Mouse (Mus musculus): ENCODE data around the gene Ctsd. TPM values are rescaled to one million over a fixed set of nuclear protein-coding genes. Genes with fewer than 3 reads are reported as not detected.

Gene Ctsd
- polyA plus RNA-seq, 1 experiment from 2014 or later: 443 TPM

DNA sequence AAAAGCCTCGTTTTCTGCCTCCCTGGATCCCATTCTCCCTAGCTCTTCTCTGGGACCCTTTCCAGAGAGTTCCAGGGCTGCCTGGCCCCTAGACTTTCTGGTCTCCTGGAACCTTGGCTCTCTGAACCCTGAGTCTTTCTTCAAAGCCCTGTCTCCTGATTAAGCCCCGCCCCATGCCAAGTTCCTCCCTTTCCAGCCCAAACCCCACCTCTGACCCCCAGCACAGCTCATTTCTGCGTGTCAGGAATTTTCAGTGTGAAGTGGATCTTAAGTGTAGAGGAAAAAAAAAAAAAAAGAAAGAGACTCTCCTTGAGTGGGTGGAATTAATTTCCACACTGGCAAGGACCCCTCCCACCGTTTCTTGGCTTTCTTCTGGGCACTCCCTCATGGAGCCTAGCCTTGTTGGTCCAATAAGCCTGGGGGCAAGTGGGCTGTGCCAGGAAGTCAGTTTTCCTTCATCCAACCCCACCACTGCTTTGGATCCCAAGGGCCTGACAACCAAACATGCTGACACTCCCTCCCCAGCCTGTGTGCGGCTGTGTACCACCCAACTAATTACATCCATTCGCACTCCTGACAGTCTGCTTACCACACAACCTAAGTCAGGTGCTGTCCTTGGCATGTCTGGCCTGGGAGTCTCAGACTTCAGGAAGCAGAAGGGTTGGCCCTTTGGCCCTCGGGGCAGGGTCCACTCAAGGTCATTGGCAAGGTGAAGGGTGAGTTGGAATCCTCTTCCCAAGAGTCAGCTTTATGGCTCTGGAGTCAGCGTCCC, 14.0 kb downstream of the Ctsd start, which contains the start of gene Ifitm10:
Gene Ifitm10, minus strand, starts transcription at position 113 of the 772 bp plus-strand sequence.
- H3K4me3 ChIP-seq: peak within 1 kb of the TSS; percentile 64
- ATAC-seq (ENCODE audit: extremely low read depth, insufficient number of reproducible peaks, low FRiP score, low TSS enrichment): no peak
- no peaks in the 10 kb centered on the region for H3K9me3 ChIP-seq
- peaks cover 42% of the 10 kb centered on the region for H3K36me3 ChIP-seq
- peaks cover 54% of the 10 kb centered on the region for H3K4me1 ChIP-seq
- H3K9ac ChIP-seq: peak within 1 kb of the TSS; percentile 81
- H3K4me2 ChIP-seq: peak within 1 kb of the TSS; percentile 97
- peaks cover 38% of the 10 kb centered on the region for H3K27me3 ChIP-seq (replicated peaks)
- H3K27ac ChIP-seq (replicated peaks): 0 out of 2 replicates have a peak within 1 kb of the TSS, but pooled peaks have one; percentile 5
- WGBS: 70% methylated on average over 8 of the region's 8 CpGs

GRCm38 (mm10) chr7:142373039-142373438, 14.8 kb downstream of the Ctsd start:
- Histone ChIP-seq H3K9ac (peak overlapping the region; percentile 10), H3K9me3 (no peaks in the 10 kb centered on the region), H3K4me3 (0 out of 2 replicates have a peak overlapping the region, but pooled peaks have one; percentile 1), H3K4me2 (peak overlapping the region; percentile 97; the same call in 1 of the 2 replicates), H3K27ac (replicated peaks) (no peak overlapping the region), H3K27me3 (replicated peaks) (peaks cover 38% of the 10 kb centered on the region), H3K36me3 (peaks cover 35% of the 10 kb centered on the region), H3K4me1 (peaks cover 54% of the 10 kb centered on the region)
- 86% methylated on average over 5 of the region's 5 CpGs for WGBS
- no peak for ATAC-seq (ENCODE audit: extremely low read depth, insufficient number of reproducible peaks, low FRiP score, low TSS enrichment)

DNA sequence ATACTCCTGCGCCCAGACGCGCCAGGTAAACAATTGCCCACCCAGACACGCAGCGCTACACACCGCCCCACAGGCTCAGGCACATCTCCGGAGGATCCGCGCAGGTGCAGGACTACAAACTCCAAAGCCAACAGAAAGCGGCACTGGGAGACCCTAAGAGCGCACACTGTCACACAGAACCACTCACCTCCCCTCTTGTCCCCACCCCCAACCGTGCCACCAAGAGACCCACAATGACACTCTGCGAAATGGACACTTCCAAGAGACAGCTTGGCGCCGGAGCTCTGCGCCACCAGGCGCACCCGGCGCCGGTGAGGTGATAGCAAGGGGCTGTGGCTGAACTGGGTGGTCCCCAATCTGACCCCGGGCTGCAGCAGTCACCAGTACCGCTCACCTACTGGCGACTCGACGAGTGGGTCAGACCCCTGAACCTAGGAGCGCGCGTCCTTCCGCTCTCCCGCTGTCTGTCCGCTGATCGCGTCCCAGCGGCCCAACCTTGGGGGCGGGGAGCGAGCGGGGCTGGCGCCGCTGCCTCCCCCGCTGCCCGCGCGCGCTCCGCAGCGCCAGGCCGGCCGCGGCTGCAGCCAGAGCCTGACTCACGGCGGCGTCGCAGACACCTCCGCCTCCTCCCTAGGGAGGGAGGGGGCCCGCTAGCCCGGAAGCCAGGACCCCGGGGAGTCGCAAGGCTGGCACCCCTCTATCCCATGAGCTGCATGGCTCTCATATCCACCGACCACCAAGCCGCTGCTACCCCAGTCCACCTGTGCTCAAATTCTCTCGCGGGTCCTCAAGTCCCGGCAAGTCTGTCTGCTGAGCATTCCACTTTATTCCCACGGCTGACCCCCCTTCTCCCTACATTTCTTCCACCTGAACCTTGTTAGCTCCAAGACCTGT, 15.8 kb downstream of the Ctsd start:
- WGBS: under 1% methylated on average over 63 of the region's 64 CpGs
- Histone ChIP-seq H3K9me3 (no peaks in the 10 kb centered on the region), H3K27me3 (replicated peaks) (peaks cover 38% of the 10 kb centered on the region), H3K4me1 (peaks cover 54% of the 10 kb centered on the region), H3K36me3 (peaks cover 24% of the 10 kb centered on the region), H3K4me2 (peak overlapping the region; percentile 97), H3K27ac (replicated peaks) (0 out of 2 replicates have a peak overlapping the region, but pooled peaks have one; percentile 2), H3K9ac (peak overlapping the region; percentile 81), H3K4me3 (peak overlapping the region; percentile 64)
- peak; percentile 16 for ATAC-seq (ENCODE audit: extremely low read depth, insufficient number of reproducible peaks, low FRiP score, low TSS enrichment)

- Histone ChIP-seq H3K4me2 (peak overlapping the region; percentile 97), H3K9ac (peak overlapping the region; percentile 81), H3K36me3 (peaks cover 18% of the 10 kb centered on the region), H3K9me3 (no peaks in the 10 kb centered on the region), H3K27ac (replicated peaks) (no peak overlapping the region), H3K4me1 (peaks cover 54% of the 10 kb centered on the region), H3K27me3 (replicated peaks) (peaks cover 41% of the 10 kb centered on the region), H3K4me3 (peak overlapping the region; percentile 64)
- no peak for ATAC-seq (ENCODE audit: extremely low read depth, insufficient number of reproducible peaks, low FRiP score, low TSS enrichment)
- WGBS: 17% methylated on average over 11 of the region's 11 CpGs
These were observed 16.5 kb downstream of the Ctsd start for GRCm38 (mm10) chr7:142371398-142371767.

DNA sequence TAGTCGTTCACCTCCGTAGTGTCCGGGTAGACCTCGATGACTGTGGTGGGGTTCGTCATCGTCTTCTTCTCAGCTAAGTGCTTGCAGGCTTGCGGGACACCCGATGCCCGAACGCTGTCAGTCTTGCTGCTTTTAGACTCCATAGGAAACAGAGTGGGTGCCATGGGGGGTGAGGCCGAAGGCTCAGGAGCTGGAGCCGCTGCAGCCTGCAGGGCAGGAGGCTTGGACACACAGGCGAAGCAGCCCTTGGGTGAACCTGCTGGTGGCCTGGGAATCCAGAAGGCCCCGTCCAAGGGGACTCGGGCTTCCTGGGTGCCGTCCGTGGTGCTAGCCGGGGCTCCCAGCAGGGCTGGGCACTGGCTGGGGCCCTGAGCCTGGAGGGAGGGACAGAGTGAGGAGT, 16.9 kb downstream of the Ctsd start:
- Histone ChIP-seq H3K36me3 (peaks cover 14% of the 10 kb centered on the region), H3K4me3 (peak overlapping the region; percentile 64), H3K4me1 (peaks cover 54% of the 10 kb centered on the region), H3K27me3 (replicated peaks) (peaks cover 41% of the 10 kb centered on the region), H3K9ac (peak overlapping the region; percentile 81; the same call in 1 of the 2 replicates), H3K4me2 (peak overlapping the region; percentile 97), H3K27ac (replicated peaks) (no peak overlapping the region), H3K9me3 (no peaks in the 10 kb centered on the region)
- WGBS: 72% methylated on average over 18 of the region's 18 CpGs
- ATAC-seq (ENCODE audit: extremely low read depth, insufficient number of reproducible peaks, low FRiP score, low TSS enrichment): no peak

DNA sequence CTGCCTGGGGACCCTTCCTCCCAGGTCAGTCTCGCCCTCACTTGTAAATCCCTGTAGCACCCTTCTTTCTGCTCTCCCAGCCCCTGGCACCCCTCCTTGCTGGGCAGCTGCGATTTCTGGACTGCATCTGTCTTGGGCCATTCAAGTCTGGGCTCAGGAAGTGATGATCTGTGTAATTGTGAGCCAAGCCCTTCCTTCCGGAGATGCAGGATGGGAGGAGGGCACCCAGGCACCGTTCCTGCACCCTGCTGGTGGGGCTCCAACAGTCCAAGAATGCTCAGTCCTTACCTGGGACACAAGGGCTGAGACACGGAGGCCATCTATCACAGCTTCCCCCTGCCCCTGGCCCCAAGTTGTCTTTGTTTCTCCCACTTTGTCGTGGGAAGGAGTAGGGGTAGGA, 18.0 kb downstream of the Ctsd start:
- Histone ChIP-seq H3K27ac (replicated peaks) (no peak overlapping the region), H3K4me3 (peak overlapping the region; percentile 9; the same call in 1 of the 2 replicates), H3K27me3 (replicated peaks) (peaks cover 41% of the 10 kb centered on the region), H3K9ac (0 out of 2 replicates have a peak overlapping the region, but pooled peaks have one; percentile 28), H3K36me3 (peaks cover 2% of the 10 kb centered on the region; the same call in 1 of the 2 replicates), H3K4me2 (peak overlapping the region; percentile 97), H3K4me1 (peaks cover 47% of the 10 kb centered on the region), H3K9me3 (no peaks in the 10 kb centered on the region)
- ATAC-seq (ENCODE audit: extremely low read depth, insufficient number of reproducible peaks, low FRiP score, low TSS enrichment): no peak
- 54% methylated on average over 6 of the region's 6 CpGs for WGBS

DNA sequence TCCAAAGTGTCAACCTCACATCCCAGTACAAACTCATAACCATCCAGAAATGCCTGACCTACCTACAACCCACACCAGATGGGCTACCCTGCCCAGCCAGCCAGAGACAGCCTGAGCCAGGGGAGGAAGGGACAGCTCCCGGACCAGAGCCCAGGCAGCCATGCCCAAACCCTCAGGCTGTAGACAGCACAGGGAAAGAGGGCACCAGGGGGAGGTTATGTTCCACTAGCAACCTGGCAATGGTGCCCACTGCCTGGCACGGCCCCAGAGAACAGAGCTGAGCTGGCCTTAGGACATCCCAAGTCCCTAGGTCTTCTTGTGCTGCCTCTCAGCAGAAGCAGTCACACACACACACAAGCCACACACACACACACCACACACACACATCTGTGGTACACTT, 19.0 kb downstream of the Ctsd start:
- WGBS: 67% methylated on average over 2 of the region's 2 CpGs
- Histone ChIP-seq H3K9ac (no peak overlapping the region), H3K4me2 (no peak overlapping the region), H3K4me3 (no peak overlapping the region), H3K27ac (replicated peaks) (no peak overlapping the region), H3K4me1 (peaks cover 37% of the 10 kb centered on the region), H3K36me3 (no peaks in the 10 kb centered on the region), H3K9me3 (no peaks in the 10 kb centered on the region), H3K27me3 (replicated peaks) (peaks cover 41% of the 10 kb centered on the region)
- no peak for ATAC-seq (ENCODE audit: extremely low read depth, insufficient number of reproducible peaks, low FRiP score, low TSS enrichment)

DNA sequence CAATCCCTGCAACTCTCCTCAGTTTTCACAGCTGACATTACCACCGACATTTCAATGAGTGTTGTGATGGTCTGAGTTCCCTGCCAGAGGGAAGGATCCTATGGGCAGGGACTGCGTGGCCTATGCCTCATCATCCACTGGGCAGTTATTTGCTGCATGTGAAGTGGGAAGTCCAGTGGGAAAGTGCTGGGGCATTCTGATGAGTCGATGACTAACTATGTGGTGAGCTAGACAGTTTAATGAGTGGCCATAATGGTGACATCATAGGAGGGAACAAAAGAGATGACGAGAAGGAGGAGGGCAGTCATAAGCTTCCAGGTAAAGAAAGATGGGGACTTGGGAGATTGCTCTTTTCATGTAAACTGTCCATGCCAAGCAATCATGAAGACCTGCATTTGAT, 24.7 kb downstream of the Ctsd start:
- Histone ChIP-seq H3K4me2 (no peak overlapping the region), H3K27ac (replicated peaks) (no peak overlapping the region), H3K36me3 (no peaks in the 10 kb centered on the region), H3K27me3 (replicated peaks) (0 out of 2 replicates have a peak, but pooled peaks cover 3% of the 10 kb centered on the region), H3K4me1 (no peaks in the 10 kb centered on the region; the same call in 1 of the 2 replicates), H3K9ac (no peak overlapping the region), H3K4me3 (no peak overlapping the region), H3K9me3 (no peaks in the 10 kb centered on the region)
- no peak for ATAC-seq (ENCODE audit: extremely low read depth, insufficient number of reproducible peaks, low FRiP score, low TSS enrichment)
- WGBS: 68% methylated on average over 4 of the region's 4 CpGs

GRCm38 (mm10) chr7:142360743-142361142, 27.1 kb downstream of the Ctsd start:
- no peak overlapping the region for H3K27ac ChIP-seq (replicated peaks)
- no peak overlapping the region for H3K9ac ChIP-seq
- H3K36me3 ChIP-seq: no peaks in the 10 kb centered on the region
- H3K4me2 ChIP-seq: no peak overlapping the region
- H3K27me3 ChIP-seq (replicated peaks): no peaks in the 10 kb centered on the region
- H3K4me1 ChIP-seq: no peaks in the 10 kb centered on the region; the same call in 1 of the 2 replicates
- no peaks in the 10 kb centered on the region for H3K9me3 ChIP-seq
- ATAC-seq (ENCODE audit: extremely low read depth, insufficient number of reproducible peaks, low FRiP score, low TSS enrichment): no peak
- H3K4me3 ChIP-seq: no peak overlapping the region

DNA sequence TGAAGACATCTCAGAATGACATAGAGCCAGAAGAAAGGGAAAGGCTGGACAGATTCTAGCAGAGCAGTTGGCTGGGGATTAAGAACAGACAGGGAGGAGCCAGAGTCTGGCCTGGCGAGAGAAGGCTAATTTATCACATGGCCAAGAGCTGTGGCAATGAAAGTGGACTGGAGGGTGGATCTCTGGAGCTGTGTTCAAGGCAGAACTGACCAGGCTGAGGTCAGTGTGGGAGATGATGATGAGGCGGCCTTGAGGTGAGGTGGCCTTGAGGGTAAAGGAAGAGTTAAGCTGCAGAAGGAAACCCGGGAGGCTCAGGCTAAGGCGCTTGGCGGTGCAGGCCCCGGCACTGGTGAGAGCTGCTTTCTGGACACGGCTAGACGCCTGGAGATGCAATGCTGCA, 28.7 kb downstream of the Ctsd start:
- H3K9ac ChIP-seq: no peak overlapping the region
- no peak for ATAC-seq (ENCODE audit: extremely low read depth, insufficient number of reproducible peaks, low FRiP score, low TSS enrichment)
- H3K27me3 ChIP-seq (replicated peaks): no peaks in the 10 kb centered on the region
- H3K27ac ChIP-seq (replicated peaks): no peak overlapping the region
- no peaks in the 10 kb centered on the region for H3K36me3 ChIP-seq
- H3K9me3 ChIP-seq: no peaks in the 10 kb centered on the region
- H3K4me1 ChIP-seq: peaks cover 12% of the 10 kb centered on the region
- no peak overlapping the region for H3K4me3 ChIP-seq
- no peak overlapping the region for H3K4me2 ChIP-seq
- 75% methylated on average over 8 of the region's 8 CpGs for WGBS

- Histone ChIP-seq H3K36me3 (no peaks in the 10 kb centered on the region), H3K27ac (replicated peaks) (no peak overlapping the region), H3K4me1 (peaks cover 17% of the 10 kb centered on the region), H3K9ac (no peak overlapping the region), H3K4me3 (no peak overlapping the region), H3K9me3 (no peaks in the 10 kb centered on the region), H3K27me3 (replicated peaks) (no peaks in the 10 kb centered on the region), H3K4me2 (no peak overlapping the region)
- WGBS: 76% methylated on average over 3 of the region's 3 CpGs
- no peak for ATAC-seq (ENCODE audit: extremely low read depth, insufficient number of reproducible peaks, low FRiP score, low TSS enrichment)
These were observed 30.3 kb downstream of the Ctsd start for GRCm38 (mm10) chr7:142357566-142357965.

Data from heart, embryonic 13.5 days (tissue).